Mouse (Mus musculus) kidney, adult 2 months (tissue): ENCODE measurements around the gene Atp1a3. TPM values are rescaled to one million over a fixed set of nuclear protein-coding genes. Genes with fewer than 3 reads are reported as not detected.
"Not testable (repeated sequence)": the region's sequence is repeated elsewhere in the genome, so short reads cannot be mapped to it uniquely, and the experiment has no call there.

Experiments
- DNase-seq: peaks from one replicate; pipeline ENCODE4 v3.0.0; 2021
- H3K27ac ChIP-seq: fragments of 200-500 bp; 2 replicates; pipeline ENCODE4 v1.5.1; 2012; ENCODE audit warnings: low read depth, low read length, control low read depth, inconsistent platforms; ENCODE audit not compliant: insufficient read depth
- H3K27me3 ChIP-seq: fragments of 200-500 bp; replicated peaks from 2 replicates; pipeline ENCODE4 v1.6.1; 2012; ENCODE audit warnings: mild to moderate bottlenecking, moderate library complexity, low read length, inconsistent platforms; ENCODE audit not compliant: control insufficient read depth, insufficient read depth
- H3K36me3 ChIP-seq: fragments of 200-500 bp; 2 replicates; pipeline ENCODE4 v1.6.1; 2012; ENCODE audit warnings: mild to moderate bottlenecking, moderate library complexity, low read length, inconsistent platforms; ENCODE audit not compliant: control insufficient read depth, insufficient read depth
- H3K4me1 ChIP-seq: fragments of 200-500 bp; 2 replicates; pipeline ENCODE4 v1.6.1; 2011; ENCODE audit warnings: low read length; ENCODE audit not compliant: control insufficient read depth, insufficient read depth
- H3K4me3 ChIP-seq: fragments of 200-500 bp; 2 replicates; pipeline ENCODE4 v1.5.1; 2011; ENCODE audit warnings: mild to moderate bottlenecking, low read depth, low read length, control low read depth; ENCODE audit not compliant: insufficient read depth
- CTCF ChIP-seq: fragments of 200-500 bp; conservative IDR thresholded peaks from 2 replicates; pipeline ENCODE4 v1.5.1; 2011; ENCODE audit warnings: low read depth, mild to moderate bottlenecking, control low read depth, low read length, moderate library complexity, mixed read lengths; ENCODE audit not compliant: insufficient read depth, insufficient read length
- POLR2A ChIP-seq: fragments of 200-500 bp; IDR thresholded peaks from one replicate; pipeline ENCODE4 v1.6.1; 2011; ENCODE audit warnings: low read depth, low read length, control low read depth
- WGBS: fragments of 180-500 bp; shearing (Covaris S2); methylation state at CpG from one replicate; pipeline ENCODE4 v1.1.7; 2018; 5-methylcytosine and 5-hydroxymethylcytosine counted together
- polyA plus RNA-seq: library from polyadenylated mRNA; depleted of rRNA; stranded (reverse); fragments of >200 nt; gene quantifications from 2 replicates; pipeline ENCODE4 v1.2.3, GENCODE M21; 2012; rRNA removed

Gene Atp1a3
- polyA plus RNA-seq, result 1.4 and 1.8 TPM in 2 replicates

DNA sequence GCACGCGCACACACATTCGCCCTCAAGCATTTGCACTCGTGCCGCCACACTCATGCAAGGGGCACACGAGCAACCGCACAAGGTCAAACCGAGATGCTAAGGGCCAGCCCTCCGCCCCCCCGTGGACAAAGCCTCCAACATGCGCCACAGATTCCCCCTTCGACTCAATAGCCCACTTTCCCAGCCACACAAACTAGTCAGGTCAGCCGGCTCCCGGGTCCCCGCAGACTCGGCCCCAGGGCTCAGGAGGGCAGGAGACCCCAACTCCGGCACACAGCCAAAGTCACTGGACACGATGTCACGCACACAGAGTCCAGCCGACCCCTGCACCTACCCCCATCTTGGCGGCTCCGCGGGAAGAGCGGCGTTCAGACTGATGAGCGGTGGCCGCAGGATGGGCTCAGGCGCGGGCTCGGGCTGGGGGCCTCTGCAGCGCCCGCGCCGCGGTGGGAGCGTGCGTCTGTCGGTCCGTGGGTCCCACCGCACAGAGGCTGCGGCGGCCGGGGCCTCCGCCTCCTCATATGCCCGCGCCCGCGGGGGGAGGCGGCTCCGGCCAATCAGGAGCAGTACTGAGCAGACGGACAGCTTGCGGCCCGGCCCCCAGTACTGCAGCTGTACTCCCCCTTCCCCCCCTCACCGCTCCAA lies at the start of gene Atp1a3:
Atp1a3 (minus strand) TSS at position 538 of the 645 bp plus-strand sequence.
- Histone ChIP-seq H3K36me3 (no peaks in the 10 kb centered on the region), H3K4me3 (no peak within 1 kb of the TSS), H3K27ac (no peak within 1 kb of the TSS), H3K27me3 (peaks cover 2% of the 10 kb centered on the region; the same call in 1 of the 2 replicates), H3K4me1 (no peaks in the 10 kb centered on the region)
- no peak for DNase-seq
- no peak for TF ChIP-seq POLR2A
- TF ChIP-seq CTCF, result no peak
- 2% methylated on average over 54 of the region's 54 CpGs for WGBS

DNA sequence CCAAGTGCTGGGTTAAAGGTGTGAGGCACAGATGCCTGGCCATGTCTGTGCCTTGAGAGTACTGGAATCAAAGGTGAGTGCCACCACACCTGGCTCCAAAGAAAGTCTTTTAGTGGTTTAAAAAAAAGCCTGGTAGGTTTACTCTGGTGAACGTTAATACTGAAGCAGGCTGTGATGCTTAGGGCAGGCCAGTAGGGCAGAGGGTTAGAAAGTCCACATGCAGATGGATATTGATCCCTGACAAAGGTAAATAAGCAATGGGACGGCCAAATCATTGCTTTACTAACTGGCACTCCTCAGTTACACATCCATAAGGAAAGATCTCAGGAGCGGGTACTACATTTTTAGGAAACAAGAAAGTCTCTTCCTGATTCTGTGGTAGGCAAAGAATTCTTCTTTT lies 46.8 kb upstream of the Atp1a3 start:
- Histone ChIP-seq H3K27me3 (no peaks in the 10 kb centered on the region), H3K36me3 (no peaks in the 10 kb centered on the region), H3K27ac (no peak overlapping the region), H3K4me1 (no peaks in the 10 kb centered on the region), H3K4me3 (no peak overlapping the region)
- DNase-seq, result no peak
- WGBS, result 84% methylated on average over 3 of the region's 3 CpGs
- TF ChIP-seq POLR2A (no peak), CTCF (no peak; the same call in 1 of the 2 replicates)

DNA sequence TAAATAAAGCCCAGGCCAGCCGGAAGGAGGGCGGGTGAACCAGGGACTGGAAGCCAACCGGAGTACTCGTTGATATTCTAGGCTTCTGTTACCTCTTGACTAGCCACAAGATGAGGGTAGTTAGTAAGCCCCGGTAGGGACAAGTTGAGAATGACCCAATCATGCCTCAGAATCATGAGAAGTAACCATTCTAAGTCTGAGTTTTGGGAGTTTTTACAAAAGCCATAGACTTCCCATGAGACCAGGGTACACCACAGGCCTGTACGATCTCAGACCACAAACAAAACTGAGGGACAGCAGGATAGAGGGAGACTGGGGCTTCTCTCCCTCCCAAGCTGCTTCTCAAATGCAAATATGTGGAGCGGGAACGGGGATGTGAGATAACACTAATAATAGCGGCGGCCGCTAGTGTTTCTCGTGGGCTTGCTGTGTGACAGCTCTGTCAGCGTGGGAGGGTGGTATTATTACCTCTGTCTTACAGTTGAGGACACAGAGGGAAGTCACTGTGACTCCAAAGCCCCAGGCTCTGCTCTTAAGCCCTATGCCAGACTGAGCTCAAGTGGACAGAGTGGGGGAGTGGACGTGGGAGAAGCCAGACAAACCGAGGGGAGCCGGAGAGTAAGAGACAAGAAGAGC lies 43.7 kb upstream of the Atp1a3 start:
- Histone ChIP-seq H3K4me3 (no peak overlapping the region), H3K27me3 (no peaks in the 10 kb centered on the region), H3K27ac (no peak overlapping the region), H3K4me1 (no peaks in the 10 kb centered on the region), H3K36me3 (no peaks in the 10 kb centered on the region)
- no peak for DNase-seq
- 75% methylated on average over 16 of the region's 16 CpGs for WGBS
- TF ChIP-seq CTCF, result no peak
- no peak for TF ChIP-seq POLR2A

DNA sequence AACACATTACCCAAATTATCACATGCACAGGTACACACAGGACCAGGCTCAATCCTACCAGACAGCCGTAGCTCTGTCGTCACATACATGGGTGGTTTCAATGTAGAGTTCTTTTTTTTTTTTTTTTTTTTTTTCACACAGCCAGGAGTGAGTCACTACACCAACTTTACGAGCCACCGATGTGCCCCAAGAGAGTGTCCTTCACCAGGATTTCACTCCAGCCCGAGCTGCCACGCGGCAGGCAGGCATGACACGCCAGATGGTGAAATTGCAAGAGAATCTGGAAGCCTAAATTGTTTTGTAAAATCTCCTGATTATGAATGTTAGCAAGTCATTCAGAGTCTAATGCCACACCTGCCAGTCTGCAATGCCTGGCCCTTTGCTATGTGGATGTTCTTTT lies 41.6 kb upstream of the Atp1a3 start:
- no peak overlapping the region for H3K27ac ChIP-seq
- no peaks in the 10 kb centered on the region for H3K4me1 ChIP-seq
- H3K4me3 ChIP-seq, result no peak overlapping the region
- no peaks in the 10 kb centered on the region for H3K27me3 ChIP-seq
- no peak for DNase-seq
- H3K36me3 ChIP-seq, result no peaks in the 10 kb centered on the region
- WGBS, result 90% methylated on average over 8 of the region's 8 CpGs
- TF ChIP-seq POLR2A, result no peak
- no peak for TF ChIP-seq CTCF

DNA sequence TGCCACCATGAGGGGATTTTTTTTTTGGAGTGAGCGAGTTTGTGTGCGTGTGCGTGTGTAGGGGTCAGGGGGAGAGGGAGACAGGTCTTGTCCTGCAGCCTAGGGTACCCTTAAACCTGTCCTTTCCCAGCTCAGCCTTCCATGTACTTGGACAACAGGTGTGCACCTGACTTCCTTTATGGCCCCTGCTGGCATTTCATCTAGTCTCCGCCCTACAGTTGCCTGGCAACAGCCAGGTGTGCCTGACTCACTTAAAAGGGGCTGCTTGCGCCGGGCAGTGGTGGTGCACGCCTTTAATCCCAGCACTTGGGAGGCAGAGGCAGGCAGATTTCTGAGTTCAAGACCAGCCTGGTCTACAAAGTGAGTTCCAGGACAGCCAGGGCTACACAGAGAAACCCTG lies 38.8 kb upstream of the Atp1a3 start:
- H3K27me3 ChIP-seq, H3K36me3 ChIP-seq, H3K27ac ChIP-seq, H3K4me3 ChIP-seq, DNase-seq, H3K4me1 ChIP-seq: not testable (repeated sequence)
- 92% methylated on average over 7 of the region's 7 CpGs for WGBS

DNA sequence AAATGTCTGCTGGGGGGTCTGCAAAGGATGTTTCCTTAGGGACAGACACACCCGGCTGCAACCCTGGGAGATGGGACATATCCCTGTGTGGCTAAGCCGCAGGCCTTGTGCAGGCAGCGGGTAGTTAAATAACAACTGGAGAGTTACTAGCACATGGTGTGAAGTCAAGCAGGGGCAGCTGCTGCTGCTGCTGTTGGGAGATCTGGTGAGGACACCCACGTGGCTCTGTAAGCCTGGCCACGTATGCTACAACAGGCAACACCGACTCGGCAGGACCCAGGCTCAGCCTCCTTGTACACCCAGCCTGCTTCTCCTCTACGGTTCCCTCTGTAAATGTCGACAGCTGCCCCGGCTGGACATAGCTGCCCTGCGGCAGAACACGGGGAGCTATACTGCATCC lies 36.2 kb upstream of the Atp1a3 start:
- H3K27me3 ChIP-seq, result no peaks in the 10 kb centered on the region

DNA sequence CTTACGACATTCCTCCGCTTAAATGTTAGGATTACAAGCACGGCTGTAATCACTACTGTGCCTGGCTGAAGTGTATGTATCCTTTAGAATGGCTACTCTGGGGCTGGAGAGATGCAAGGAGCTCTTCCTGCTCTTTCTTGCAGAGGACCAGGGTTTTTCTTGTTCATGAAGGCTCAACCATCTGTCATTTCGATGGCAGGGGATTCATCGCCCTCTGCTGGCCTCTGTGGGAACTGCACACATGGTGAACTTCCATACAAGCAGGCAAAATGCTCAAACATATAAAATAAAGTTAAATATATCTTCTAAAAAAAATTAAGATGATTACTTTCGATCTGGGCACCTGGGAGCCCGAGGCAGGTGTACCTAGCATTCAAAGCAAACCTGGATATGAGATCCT lies 30.2 kb upstream of the Atp1a3 start:
- no peaks in the 10 kb centered on the region for H3K27me3 ChIP-seq
- H3K36me3 ChIP-seq, result no peaks in the 10 kb centered on the region
- TF ChIP-seq POLR2A (no peak), CTCF (peak; percentile 81)
- no peaks in the 10 kb centered on the region for H3K4me1 ChIP-seq
- H3K27ac ChIP-seq, result no peak overlapping the region
- no peak overlapping the region for H3K4me3 ChIP-seq
- DNase-seq, result peak; percentile 55
- WGBS, result 52% methylated on average over 7 of the region's 7 CpGs

More for the DNA sequence above, 36.2 kb upstream of the Atp1a3 start:
- no peak overlapping the region for H3K4me3 ChIP-seq
- H3K36me3 ChIP-seq, result no peaks in the 10 kb centered on the region
- no peak for DNase-seq
- TF ChIP-seq POLR2A, result no peak
- no peak for TF ChIP-seq CTCF
- WGBS, result 92% methylated on average over 12 of the region's 12 CpGs
- H3K4me1 ChIP-seq, result no peaks in the 10 kb centered on the region
- H3K27ac ChIP-seq, result no peak overlapping the region
